Mouse (Mus musculus): ENCODE measurements around the gene Insig1.

The Insig1 gene

GRCm38 (mm10) chr5:28117882-28118530 lies 46.8 kb downstream of the Insig1 start:
- DNase-seq (ENCODE audit: extremely low read depth, low read depth, low spot score) = no peak

GRCm38 (mm10) chr5:28118531-28118925 lies 47.4 kb downstream of the Insig1 start:
- DNase-seq (ENCODE audit: extremely low read depth, low read depth, low spot score) = no peak

- DNase-seq (ENCODE audit: extremely low read depth, low read depth, low spot score) = no peak
Observed at GRCm38 (mm10) chr5:28119576-28119975, 48.4 kb downstream of the Insig1 start.

- no peak for DNase-seq (ENCODE audit: extremely low read depth, low read depth, low spot score)
Observed at GRCm38 (mm10) chr5:28122491-28123454, 51.6 kb downstream of the Insig1 start.

GRCm38 (mm10) chr5:28123455-28123825 lies 52.3 kb downstream of the Insig1 start:
- DNase-seq (ENCODE audit: extremely low read depth, low read depth, low spot score) = no peak

- DNase-seq (ENCODE audit: extremely low read depth, low read depth, low spot score) = no peak
Observed at GRCm38 (mm10) chr5:28124321-28125230, 53.4 kb downstream of the Insig1 start.
